Mouse (Mus musculus): ENCODE results near the gene 1810046K07Rik.
A peak's percentile ranks its signal among the peaks of the same experiment; 100 is the strongest.

1810046K07Rik gene

DNA sequence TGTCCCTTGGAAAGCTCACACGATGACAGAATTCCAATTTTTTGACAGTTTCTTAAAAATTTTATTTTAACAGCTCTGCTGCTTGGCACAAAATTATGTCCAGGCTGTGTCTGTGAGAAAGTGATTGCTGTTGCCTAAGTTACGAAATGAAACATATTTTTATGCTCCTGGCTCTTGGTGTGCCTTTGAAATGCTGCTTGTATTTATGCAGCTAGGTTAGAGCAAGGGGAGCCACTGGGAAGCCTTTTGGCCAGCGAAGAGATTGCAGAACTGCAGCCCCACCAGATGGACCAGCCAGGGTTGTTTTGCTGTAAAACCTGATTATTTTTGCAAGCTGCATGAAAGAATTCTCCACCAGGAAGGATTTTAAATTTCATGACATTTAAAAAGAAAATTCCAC, 23.6 kb downstream of the 1810046K07Rik start:
- DNase-seq (ENCODE audit: extremely low read depth, low read depth, low spot score) = no peak

DNA sequence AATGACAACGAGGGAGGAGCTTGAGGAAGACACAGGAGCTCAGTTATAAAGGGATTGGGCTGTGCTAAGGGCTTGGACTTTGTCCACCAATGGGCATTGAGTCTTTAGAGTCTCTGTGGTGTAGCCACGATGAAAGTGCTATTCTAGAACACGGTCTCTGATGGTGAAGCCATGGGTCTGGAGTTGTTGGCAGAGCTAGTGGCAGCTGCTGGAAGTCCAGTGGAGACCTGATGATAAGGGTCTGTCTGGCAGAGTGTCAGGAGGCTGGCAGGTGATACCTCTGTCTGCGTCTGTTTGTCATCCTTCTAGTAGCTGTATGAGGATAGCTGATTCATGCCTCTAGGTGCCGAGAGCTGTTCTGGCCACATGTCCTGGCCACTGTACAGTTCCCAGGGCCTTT, 24.7 kb downstream of the 1810046K07Rik start:
- DNase-seq (ENCODE audit: extremely low read depth, low read depth, low spot score) = no peak

DNA sequence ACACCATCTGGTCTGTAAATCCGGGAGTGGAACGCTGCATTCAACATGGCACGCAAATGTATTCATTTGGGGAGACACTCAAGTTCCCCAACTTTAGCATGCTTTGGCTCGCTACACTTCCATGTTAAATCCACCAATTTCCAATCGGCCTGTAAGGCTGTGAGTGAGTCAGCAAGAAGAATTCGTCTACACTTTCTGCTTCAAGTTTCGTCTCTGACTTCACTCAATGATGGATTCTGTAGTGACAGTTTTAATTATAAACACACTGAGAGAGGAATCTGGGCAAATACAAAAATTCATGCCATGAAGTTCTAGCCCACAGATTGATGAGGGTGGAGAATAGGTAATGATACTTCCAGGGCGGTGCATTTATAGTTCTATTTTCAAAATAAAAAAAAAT, 35.2 kb downstream of the 1810046K07Rik start:
- no peak for DNase-seq (ENCODE audit: extremely low read depth, low read depth, low spot score)

GRCm38 (mm10) chr9:51292674-51293073, 36.0 kb downstream of the 1810046K07Rik start:
- DNase-seq (ENCODE audit: extremely low read depth, low read depth, low spot score) = no peak

DNA sequence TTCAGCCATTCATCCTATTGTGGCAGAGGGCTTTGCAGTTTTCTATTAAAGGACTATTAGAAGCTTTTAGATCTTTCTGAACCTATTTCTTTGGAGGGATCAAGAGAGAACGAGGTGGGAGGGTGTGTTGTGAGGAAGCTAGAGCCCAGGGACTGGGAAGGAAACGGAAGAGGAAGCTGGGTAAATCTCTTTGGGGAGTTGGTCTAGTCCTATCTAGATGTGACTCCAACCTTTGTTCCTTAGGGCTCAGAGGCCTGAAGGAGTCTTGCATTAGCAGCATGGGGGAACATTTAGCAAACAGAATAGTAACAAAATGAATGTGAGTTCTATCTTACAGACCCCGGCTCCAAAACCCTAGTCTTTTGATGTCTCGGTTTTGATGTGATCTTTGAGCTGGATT, 37.7 kb downstream of the 1810046K07Rik start:
- no peak for DNase-seq (ENCODE audit: extremely low read depth, low read depth, low spot score)

DNA sequence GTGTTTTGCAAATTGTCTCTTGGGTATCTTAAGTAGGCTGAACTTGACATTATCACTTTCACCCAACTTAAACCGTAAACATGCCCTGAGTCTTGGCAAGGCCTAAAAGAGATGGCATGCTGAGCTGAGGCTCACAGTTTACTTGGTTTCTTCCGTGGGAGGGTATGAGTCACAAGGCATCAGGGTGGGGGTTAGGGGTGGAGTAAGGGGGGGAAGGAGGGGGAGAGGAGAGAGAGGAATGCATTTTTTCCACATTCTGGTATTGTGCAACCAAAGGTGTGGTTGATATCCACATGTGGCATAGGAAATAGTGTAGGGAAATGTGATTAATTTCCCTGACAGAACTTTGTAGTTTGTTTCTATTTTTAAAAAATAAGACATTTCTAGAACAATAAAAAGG, 42.6 kb downstream of the 1810046K07Rik start:
- DNase-seq (ENCODE audit: extremely low read depth, low read depth, low spot score) = no peak

GRCm38 (mm10) chr9:51278500-51279381, 50.0 kb downstream of the 1810046K07Rik start, which contains the start of gene Colca2:
Gene Colca2, minus strand, starts transcription at chr9:51278569.
- DNase-seq (ENCODE audit: extremely low read depth, low read depth, low spot score) = no peak

GRCm38 (mm10) chr9:51277834-51278498, 50.8 kb downstream of the 1810046K07Rik start:
- no peak for DNase-seq (ENCODE audit: extremely low read depth, low read depth, low spot score)

DNA sequence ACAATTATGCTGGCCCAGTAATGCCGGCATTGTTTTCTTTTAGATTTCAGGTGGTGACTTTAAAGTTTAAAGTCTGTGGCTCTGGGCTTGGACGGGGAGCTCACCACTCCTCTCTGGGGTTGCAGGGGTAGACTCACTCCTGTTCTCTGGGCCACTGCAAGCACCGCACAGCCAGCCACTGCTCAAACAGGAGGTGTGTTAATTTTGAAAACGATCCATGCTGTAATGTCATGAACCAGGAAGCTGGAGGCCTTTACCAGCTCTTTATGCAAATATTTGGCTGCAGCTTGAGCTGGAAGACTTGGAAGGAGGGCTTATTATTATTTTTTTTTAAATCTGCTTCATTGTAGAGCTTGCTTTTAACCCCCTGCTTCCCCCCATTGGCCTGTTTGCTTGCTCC, 54.0 kb downstream of the 1810046K07Rik start:
- no peak for DNase-seq (ENCODE audit: extremely low read depth, low read depth, low spot score)

DNA sequence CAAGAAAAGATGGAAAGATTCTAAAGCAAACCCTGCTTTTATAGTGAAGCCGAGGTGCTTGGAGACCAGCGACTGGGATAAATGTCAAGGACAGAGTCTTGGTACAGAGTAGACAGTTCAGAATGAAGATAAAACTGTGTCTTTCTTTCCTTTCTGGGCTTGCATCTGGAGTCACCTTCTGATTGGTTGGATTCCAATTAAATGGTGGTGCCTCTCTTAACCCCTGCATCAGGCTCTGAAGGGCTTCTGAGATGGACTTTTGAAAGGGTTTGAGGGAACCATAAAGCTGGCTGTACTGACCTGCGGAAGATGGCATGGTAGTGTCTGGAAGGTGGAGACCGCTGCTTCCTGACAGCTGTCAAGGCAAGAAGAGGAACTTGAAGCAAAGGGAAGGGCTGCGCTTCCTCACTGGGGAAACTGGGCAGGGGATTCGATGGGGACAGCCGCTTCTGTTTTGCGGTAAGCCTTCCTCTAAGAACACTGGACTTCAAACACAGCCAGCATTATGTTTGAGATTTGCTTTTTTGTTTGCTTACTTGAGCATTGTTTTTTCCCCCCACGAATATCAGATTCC, 55.0 kb downstream of the 1810046K07Rik start:
- DNase-seq (ENCODE audit: extremely low read depth, low read depth, low spot score) = no peak

DNA sequence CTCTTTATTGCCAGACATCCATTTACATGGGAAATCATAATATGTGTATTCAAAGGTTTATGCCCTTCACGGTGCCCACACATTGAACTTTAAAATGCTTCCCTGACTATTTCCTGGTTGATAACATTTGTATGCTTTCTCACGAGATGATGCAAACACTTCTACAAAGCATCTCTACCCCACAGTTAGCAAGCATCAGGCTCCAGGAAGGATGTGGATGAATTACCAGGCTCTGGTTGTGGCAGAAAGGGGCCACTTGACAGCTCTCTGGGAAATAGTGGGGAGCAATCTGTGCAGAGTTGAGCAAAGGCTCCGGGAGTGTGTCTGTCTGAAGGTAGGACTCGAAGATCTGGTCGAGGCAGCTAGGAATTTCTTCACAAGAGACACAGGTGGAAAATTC, 56.6 kb downstream of the 1810046K07Rik start:
- DNase-seq (ENCODE audit: extremely low read depth, low read depth, low spot score) = no peak

DNA sequence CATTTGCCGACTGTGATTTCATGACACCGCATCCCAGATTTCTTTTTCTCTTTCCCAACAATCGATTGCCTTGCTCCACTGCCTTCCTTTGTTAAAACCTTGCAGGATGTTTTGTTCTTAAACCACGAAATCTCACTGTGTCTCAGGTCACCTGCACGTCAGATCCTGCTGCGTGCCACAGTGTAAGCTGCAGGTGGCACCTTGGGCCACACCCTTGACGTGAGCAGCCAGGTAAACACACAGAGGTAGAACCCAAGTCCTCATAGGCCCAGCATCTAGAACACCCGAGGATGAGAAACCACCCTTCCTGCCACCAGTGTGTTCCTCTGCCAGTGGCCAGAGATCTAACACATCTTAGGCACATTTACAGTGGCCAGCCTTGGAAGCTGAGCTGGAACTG, 57.6 kb downstream of the 1810046K07Rik start:
- no peak for DNase-seq (ENCODE audit: extremely low read depth, low read depth, low spot score)

DNA sequence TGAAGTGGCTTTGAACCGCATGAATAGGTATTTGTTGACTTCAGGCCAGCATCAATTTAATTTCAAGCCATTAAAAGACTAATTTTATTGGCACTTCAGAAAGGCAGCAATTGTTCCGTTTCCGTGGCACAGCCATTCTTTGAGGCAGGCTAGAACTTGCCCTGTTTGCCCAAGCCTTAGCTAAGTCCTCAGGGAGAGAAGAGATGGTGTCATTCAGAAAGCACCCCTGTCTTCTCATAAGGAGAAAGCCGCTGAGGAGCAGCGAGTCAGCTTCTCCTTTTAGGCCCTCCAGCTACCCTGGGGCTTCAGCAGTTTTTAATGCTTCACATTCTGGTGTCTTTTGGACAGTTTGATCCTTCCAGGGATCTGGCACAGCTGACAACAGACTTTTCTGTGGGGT, 59.9 kb downstream of the 1810046K07Rik start:
- DNase-seq (ENCODE audit: extremely low read depth, low read depth, low spot score) = peak; percentile 85

DNA sequence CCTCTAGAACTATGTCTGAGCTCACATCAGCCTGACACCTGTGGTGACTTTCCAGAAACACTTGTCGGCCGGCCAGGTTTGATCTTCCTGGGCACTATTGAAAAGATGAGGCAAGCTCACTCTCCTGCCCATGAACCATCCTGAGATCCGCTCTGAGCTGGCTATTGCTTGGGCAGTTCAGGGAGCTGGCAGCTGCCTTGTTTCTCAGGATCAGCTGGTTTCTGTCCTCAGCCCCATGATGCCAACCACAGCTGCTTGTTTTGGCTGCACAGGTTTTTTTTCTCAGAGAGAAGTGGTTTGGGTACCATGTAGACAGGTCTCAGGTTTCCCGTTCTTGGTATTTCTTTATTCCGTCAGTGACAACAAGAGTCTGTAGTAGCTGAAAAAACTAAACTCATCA, 70.3 kb downstream of the 1810046K07Rik start:
- no peak for DNase-seq (ENCODE audit: extremely low read depth, low read depth, low spot score)

GRCm38 (mm10) chr9:51256780-51257502, 71.8 kb downstream of the 1810046K07Rik start:
- DNase-seq (ENCODE audit: extremely low read depth, low read depth, low spot score) = no peak
